16 mouse cellular contexts compared by ENCODE assay signal in the genomic region with DNA sequence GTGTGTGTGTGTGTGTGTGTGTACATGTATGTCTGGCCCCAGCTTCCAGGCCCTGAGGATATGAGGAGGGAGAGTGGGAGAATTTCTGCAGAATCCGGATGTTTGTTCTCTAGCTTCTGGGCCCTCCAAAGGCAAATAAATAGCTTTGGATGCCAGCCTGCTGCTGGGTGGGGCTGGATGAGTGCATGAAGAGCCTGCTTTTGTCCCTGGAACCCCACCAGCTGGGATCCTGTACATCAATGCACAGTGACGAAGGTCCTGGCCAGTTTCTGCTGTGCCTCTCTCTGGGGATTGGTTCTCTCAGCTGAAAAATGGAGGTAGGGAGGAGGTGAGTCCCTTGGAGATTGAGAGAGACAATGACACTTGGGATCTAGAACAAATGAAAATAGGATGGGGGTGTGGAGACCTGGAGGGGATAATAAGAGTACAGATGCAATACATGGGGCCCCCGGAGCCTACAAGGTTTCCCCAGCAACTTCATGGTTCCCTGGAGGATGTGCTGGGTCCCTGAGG. TPM values are rescaled to one million over a fixed set of nuclear protein-coding genes. Genes with fewer than 3 reads are reported as not detected.
A peak's percentile ranks its signal among the peaks of the same experiment; 100 is the strongest.
DNase-seq lines count a peak whose midpoint lies in the region; ATAC-seq and TF ChIP-seq lines count a peak whose summit lies in the region.
"Had no signal": no experiment of that assay in that cellular context is flagged by ENCODE, and none has a peak within 500 bp of the region (broad histone marks: within the 10 kb centered on the region; RNA-seq: fewer than 3 reads in every experiment).

No protein-coding gene starts in this region.

- H3K9me3 ChIP-seq in intestine, embryonic 16.5 days (ENCODE audit: control insufficient read depth, low read length) = no peaks in the 10 kb centered on the region
- H3K9me3 ChIP-seq in intestine, postnatal 0 days (ENCODE audit: control insufficient read depth) = no peaks in the 10 kb centered on the region
- no peaks in the 10 kb centered on the region for H3K9me3 ChIP-seq in neural tube, embryonic 13.5 days
- H3K9me3 ChIP-seq: liver, embryonic 13.5 days; midbrain, embryonic 13.5 days had no signal

- H3K4me1 ChIP-seq in intestine, embryonic 16.5 days (ENCODE audit: control insufficient read depth, insufficient read depth, low read length) = peaks cover 14% of the 10 kb centered on the region; the same call in 1 of the 2 replicates
- no peaks in the 10 kb centered on the region for H3K4me1 ChIP-seq in intestine, postnatal 0 days (replicated peaks; ENCODE audit: control insufficient read depth, insufficient read depth, low read length)
- H3K4me1 ChIP-seq in neural tube, embryonic 13.5 days (replicated peaks) = peaks cover 44% of the 10 kb centered on the region
- H3K4me1 ChIP-seq: liver, embryonic 13.5 days had no signal

- H3K9ac ChIP-seq in intestine, embryonic 16.5 days (ENCODE audit: low read depth, low read length) = no peak overlapping the region
- H3K9ac ChIP-seq in intestine, postnatal 0 days (ENCODE audit: low read depth, low read length) = no peak overlapping the region
- H3K9ac ChIP-seq in neural tube, embryonic 13.5 days = no peak overlapping the region
- H3K9ac ChIP-seq: hindbrain, embryonic 14.5 days; liver, embryonic 13.5 days; midbrain, embryonic 13.5 days had no signal

- H3K36me3 ChIP-seq in intestine, embryonic 16.5 days (ENCODE audit: control insufficient read depth, insufficient read depth, low read length) = no peaks in the 10 kb centered on the region
- H3K36me3 ChIP-seq in intestine, postnatal 0 days (ENCODE audit: control insufficient read depth, insufficient read depth) = no peaks in the 10 kb centered on the region
- no peaks in the 10 kb centered on the region for H3K36me3 ChIP-seq in neural tube, embryonic 13.5 days
- H3K36me3 ChIP-seq: liver, embryonic 13.5 days; midbrain, embryonic 13.5 days had no signal

- H3K4me2 ChIP-seq in intestine, embryonic 16.5 days (ENCODE audit: low read depth, low read length) = no peak overlapping the region
- no peak overlapping the region for H3K4me2 ChIP-seq in intestine, postnatal 0 days (replicated peaks; ENCODE audit: low read depth)
- H3K4me2 ChIP-seq in neural tube, embryonic 13.5 days = no peak overlapping the region
- H3K4me2 ChIP-seq: hindbrain, embryonic 14.5 days; liver, embryonic 13.5 days; midbrain, embryonic 13.5 days had no signal

- ATAC-seq in intestine, embryonic 16.5 days = no peak
- ATAC-seq in intestine, postnatal 0 days = no peak
- ATAC-seq in neural tube, embryonic 13.5 days (ENCODE audit: low read depth) = no peak
- ATAC-seq in granulocyte monocyte progenitor cell, adult 5-6 weeks (replicated peaks; ENCODE audit: poor library complexity, severe bottlenecking) = no peak
- ATAC-seq: lung, postnatal 0 days; midbrain, embryonic 13.5 days had no signal

- TF ChIP-seq CTCF in intestine, postnatal 0 days (IDR thresholded peaks at IDR 0.05; ENCODE audit: low read depth) = no peak

- intact Hi-C loops in heart, postnatal 14 days (cut with DNase I) = loop anchor here (2.0 kb wide), 1 partner anchor 21 kb away; no protein-coding TSS in a partner anchor

- no peak overlapping the region for H3K4me3 ChIP-seq in intestine, embryonic 16.5 days (ENCODE audit: low read length)
- no peak overlapping the region for H3K4me3 ChIP-seq in intestine, postnatal 0 days (ENCODE audit: low read depth, low read length)
- no peak overlapping the region for H3K4me3 ChIP-seq in neural tube, embryonic 13.5 days
- H3K4me3 ChIP-seq: liver, embryonic 13.5 days; midbrain, embryonic 13.5 days had no signal

- no peaks in the 10 kb centered on the region for H3K27me3 ChIP-seq in intestine, embryonic 16.5 days (replicated peaks; ENCODE audit: control insufficient read depth, insufficient read depth, low read length)
- H3K27me3 ChIP-seq in intestine, postnatal 0 days (replicated peaks; ENCODE audit: control insufficient read depth, insufficient read depth, low read length) = no peaks in the 10 kb centered on the region
- no peaks in the 10 kb centered on the region for H3K27me3 ChIP-seq in neural tube, embryonic 13.5 days
- H3K27me3 ChIP-seq: liver, embryonic 13.5 days; midbrain, embryonic 13.5 days had no signal

- peak overlapping the region; percentile 34; the same call in 1 of the 2 replicates for H3K27ac ChIP-seq in intestine, embryonic 16.5 days (ENCODE audit: low read length)
- H3K27ac ChIP-seq in intestine, postnatal 0 days (ENCODE audit: low read depth, low read length) = no peak overlapping the region; the same call in 1 of the 2 replicates
- peak overlapping the region; percentile 52; the same call in 1 of the 2 replicates for H3K27ac ChIP-seq in neural tube, embryonic 13.5 days (replicated peaks)
- H3K27ac ChIP-seq: hindbrain, embryonic 14.5 days; liver, embryonic 13.5 days; midbrain, embryonic 13.5 days had no signal

- DNase-seq in heart, adult 11 months = peak; percentile 91
- DNase-seq in heart, postnatal 14 days = no peak
- DNase-seq in neural tube, embryonic 10.5 days (ENCODE audit: extremely low spot score, low spot score) = no peak
- no peak for DNase-seq in right cerebral cortex, adult 18-20 months
- DNase-seq: cerebellum, adult 18-20 months; kidney, adult 18-20 months; liver, embryonic 13.5 days; right cerebral cortex, postnatal 4 days; thymus, adult 18-20 months had no signal

- 67% methylated on average over 3 of the region's 3 CpGs for WGBS in intestine, embryonic 16.5 days
- WGBS in intestine, postnatal 0 days = 56% methylated on average over 3 of the region's 3 CpGs
- 48% methylated on average over 3 of the region's 3 CpGs for WGBS in neural tube, embryonic 13.5 days

RNA-seq across cellular contexts. Expression of gene Pde2a, which starts 50.5 kb away (rescaled TPM):
- 10 to 100 TPM; 72.2 to 78.0 TPM for total RNA-seq in heart, postnatal 14 days (2021)
- 23.0 and 23.5 TPM in 2 replicates for polyA plus RNA-seq in intestine, embryonic 16.5 days (2015; fragmentation: Nextera tagmentation; extraction: Ambion mirVana)
- polyA plus RNA-seq in intestine, postnatal 0 days (2015; fragmentation: Nextera tagmentation; extraction: Ambion mirVana) = 11.1 and 11.2 TPM in 2 replicates
- 43.6 TPM in 2 replicates for polyA plus RNA-seq in neural tube, embryonic 13.5 days (2015; fragmentation: Nextera tagmentation; extraction: Ambion mirVana)
- 15.8 and 21.1 TPM in 2 replicates for total RNA-seq in granulocyte monocyte progenitor cell, adult 5-6 weeks (2014; fragmentation: Nextera tagmentation)
- 23.1 and 28.5 TPM in 2 replicates for total RNA-seq in granulocyte monocyte progenitor cell, adult 5-6 weeks (2017)
